Mouse (Mus musculus): ENCODE results near the gene Eif2ak2. TPM values are rescaled to one million over a fixed set of nuclear protein-coding genes. Genes with fewer than 3 reads are reported as not detected.
A peak's percentile ranks its signal among the peaks of the same experiment; 100 is the strongest.

Eif2ak2 gene
- 1 to 10 TPM; 6.8 to 7.8 TPM for total RNA-seq (2021)
- long read RNA-seq, experiment 1 = 0 reads
- long read RNA-seq, experiment 2, full-length matches to known transcripts = 1 of 1 reads
- long read RNA-seq, experiment 2, partial matches to known transcripts = 0 of 1 reads
- long read RNA-seq, experiment 2, other reads (novel, unspliced or antisense) = 0 of 1 reads

DNA sequence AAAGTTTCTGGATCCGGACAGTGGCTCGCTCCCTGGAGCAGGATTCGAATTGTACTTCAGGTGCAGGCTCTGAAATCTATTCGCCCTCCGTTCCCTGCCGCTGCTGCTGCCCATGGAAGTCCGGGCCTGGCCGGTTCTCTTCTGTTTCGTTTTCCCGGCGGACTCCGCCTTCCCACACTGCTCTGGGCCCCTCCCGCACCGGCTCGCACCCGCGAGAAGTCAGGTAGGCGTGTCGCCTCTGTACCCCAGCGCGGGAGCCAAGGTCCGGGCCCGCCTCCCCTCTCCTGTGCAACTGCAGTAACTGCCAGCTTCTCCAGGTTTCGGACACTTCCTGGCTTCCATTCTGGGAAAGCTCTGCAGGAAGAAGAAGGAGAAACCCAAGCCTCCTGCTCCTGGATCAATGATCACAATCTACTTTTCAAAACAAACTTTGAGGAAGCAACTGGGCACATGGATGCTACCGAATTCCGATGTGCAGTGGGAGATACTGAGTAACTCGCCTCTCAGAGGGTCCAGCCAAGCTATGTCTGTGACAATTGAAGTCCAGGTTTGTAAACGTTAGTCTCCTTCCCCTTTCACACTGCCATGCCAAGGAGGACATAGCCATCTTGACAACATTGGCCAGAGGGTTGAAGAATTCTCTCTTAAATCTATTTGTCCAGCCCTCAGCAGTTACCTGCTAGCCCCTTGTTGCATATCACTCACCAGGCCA lies at the start of gene Eif2ak2:
Eif2ak2 (minus strand) TSS at position 173 of the 712 bp plus-strand sequence.
- peak; percentile 35 to 41 for DNase-seq (ENCODE audit: low spot score in 2 of 2)

DNA sequence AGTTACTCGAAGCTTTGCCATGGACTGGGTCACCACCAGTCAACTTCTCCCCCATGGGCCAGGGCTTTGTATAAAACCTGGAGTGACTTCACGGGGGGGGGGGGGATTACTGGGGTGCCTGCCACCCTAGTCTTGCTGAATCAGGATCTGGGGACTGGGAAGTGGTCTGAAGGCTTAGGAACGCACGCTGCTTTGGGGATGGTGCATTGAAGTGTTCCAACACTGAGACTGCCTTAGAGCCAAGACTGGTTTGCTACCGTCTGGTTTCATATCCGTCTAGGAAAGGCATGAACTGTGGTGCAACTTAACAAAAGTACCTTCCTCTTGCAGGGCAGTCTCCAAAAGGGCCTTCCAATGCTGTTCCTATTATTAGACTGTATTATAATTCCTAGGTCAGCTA lies 35.3 kb upstream of the Eif2ak2 start:
- peak in 1 of 2 experiments; percentile 22 for DNase-seq (ENCODE audit: low spot score in 2 of 2)

DNA sequence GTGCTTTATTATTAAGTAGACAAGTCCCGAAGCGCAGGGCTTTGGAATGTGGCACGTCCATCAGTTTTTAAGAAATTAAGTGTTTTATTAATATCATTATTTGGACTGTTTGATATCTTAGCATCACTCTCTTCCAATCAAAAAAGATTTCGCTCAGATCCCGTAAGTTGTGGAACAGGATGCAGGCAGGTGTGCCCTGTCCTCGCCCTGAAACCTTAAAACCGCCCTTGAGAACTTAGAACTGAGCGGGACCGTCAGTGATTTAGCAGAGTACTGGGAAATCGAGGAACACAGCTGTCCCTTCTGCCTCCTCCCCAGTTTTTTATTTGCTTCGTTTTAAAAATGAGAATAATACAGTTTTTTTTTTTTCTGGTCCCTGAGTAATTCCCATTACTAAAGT lies 34.5 kb upstream of the Eif2ak2 start:
- no peak for DNase-seq (ENCODE audit: low spot score in 2 of 2)

DNA sequence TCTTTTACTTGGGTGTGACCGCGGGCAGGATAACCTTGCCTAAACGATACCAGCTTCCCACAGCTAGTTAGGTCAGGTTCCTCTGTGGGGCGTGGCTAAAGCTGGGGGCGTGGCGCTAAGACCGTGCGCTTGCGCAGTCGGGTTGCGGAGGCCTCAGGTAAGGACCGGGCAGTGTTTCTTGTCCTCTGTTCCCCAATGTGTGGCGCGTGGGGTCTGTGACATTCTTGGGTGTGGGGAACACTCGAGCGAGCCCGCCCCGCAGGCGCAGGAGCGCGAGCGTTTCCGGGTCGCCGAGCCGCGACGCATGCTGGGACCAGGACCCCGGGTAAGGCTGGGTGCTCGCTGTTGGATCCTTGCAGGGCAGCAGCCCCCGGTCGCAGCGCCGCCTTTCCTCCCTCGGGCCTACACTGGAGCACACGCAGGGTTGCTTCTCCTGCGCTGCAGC lies 34.0 kb upstream of the Eif2ak2 start, which contains the start of gene Cebpzos:
Cebpzos (plus strand) TSS at position 132 of the 445 bp plus-strand sequence.
- DNase-seq (ENCODE audit: low spot score in 2 of 2) = peak; percentile 83 to 89

GRCm38 (mm10) chr17:78915772-78916171 lies 33.4 kb upstream of the Eif2ak2 start:
- no peak for DNase-seq (ENCODE audit: low spot score in 2 of 2)

- no peak for DNase-seq (ENCODE audit: low spot score in 2 of 2)
Observed at GRCm38 (mm10) chr17:78913921-78914320, 31.5 kb upstream of the Eif2ak2 start.

DNA sequence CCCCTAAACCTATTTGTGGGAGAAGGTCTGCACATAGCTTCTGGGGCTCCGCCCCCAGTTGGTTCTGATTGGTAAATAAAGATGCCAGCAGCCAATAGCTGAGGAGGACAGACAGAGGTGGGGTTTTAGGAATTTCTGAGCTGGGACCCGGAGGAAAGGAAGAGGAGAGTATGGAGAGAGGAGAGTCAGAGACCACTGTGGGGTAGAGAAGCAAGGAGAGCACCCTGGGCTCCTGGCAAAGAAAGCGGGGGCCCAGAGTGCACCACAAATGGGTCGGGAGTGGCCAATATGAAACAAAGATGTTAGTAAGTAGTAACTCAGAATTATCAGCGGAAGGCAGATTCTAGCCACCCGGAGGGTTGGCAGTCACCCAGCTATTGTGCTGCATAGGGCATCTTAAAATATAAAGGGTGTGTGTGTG lies 30.5 kb upstream of the Eif2ak2 start:
- peak in 1 of 2 experiments; percentile 47 for DNase-seq (ENCODE audit: low spot score in 2 of 2)

DNA sequence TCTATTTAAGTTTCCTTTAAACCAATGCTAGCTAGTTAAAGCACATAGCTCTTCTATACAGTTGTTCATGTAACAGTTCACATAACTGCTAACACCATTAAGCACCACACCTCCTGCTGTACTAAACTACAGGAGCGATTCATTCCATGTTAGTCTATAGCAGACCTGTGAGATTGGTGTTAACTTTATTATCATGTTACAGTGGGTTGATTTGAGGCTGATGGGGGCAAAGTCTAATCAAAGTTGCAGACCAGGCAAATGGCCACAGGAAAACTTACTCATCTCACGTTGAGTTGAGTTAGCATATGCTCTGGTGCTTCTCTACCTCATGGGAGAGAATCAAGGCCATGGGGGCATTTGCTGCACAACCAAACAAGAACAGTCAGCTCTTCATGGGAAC lies 27.0 kb upstream of the Eif2ak2 start:
- no peak for DNase-seq (ENCODE audit: low spot score in 2 of 2)

DNA sequence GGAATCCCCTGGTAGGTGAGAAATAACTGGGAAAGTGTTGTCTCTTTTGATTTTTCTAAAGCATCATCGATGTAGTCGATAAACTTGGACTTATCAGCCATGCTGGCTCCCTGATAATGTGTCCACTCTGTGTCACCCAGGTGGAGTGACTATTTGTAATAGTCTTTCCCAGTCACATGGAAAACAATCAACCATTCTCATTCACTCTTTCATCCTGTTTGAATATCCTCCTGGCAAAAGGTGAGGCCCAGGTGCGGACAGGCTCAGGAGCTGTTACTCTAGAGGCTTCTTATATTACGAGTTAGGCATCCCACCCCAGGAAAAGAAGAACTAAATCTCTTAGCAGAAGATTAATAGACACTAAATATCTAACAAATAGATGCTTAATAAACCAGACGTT lies 24.5 kb upstream of the Eif2ak2 start, which contains the start of gene Sult6b1:
Sult6b1 (minus strand) TSS at position 101 of the 400 bp plus-strand sequence.
- no peak for DNase-seq (ENCODE audit: low spot score in 2 of 2)

DNA sequence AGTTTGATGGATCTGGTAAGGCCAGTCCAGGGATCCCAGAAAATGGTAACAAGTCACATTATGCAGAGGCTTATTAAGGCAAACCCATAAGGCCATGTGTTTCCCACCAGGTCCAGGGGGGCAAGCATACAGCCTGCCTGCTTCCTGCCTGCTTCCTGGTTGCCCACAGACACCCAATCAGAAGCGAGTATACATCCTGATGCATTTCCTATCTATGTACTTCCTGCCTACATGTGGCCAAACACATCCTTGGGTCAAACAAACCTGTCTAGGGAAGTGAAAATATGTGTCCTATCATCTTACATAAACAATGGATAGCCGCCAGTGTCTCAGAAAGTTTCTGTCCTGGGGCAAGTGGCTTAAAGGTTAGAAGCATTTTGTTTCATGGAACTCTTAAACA lies 20.8 kb upstream of the Eif2ak2 start:
- no peak for DNase-seq (ENCODE audit: low spot score in 2 of 2)

DNA sequence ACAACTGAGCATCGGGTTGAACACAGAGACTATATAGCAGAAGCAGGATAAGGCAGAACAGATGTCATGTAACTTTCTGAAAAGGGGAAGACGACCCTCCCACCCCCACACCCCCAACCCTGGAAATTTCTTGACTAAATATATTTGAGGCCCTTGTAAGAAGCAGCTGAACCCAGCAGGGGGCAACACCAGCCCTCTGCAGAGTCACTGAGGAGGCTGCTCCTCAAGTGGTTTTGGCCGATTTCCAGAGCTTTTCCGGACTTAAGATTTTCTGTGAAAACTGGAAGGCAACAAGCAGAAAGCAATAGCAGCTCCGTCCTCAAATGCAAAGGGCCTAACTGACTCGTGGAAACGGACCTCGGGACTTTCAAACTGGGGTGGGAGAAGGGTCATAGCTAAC lies 13.0 kb upstream of the Eif2ak2 start:
- peak; percentile 21 to 45 for DNase-seq (ENCODE audit: low spot score in 2 of 2)

DNA sequence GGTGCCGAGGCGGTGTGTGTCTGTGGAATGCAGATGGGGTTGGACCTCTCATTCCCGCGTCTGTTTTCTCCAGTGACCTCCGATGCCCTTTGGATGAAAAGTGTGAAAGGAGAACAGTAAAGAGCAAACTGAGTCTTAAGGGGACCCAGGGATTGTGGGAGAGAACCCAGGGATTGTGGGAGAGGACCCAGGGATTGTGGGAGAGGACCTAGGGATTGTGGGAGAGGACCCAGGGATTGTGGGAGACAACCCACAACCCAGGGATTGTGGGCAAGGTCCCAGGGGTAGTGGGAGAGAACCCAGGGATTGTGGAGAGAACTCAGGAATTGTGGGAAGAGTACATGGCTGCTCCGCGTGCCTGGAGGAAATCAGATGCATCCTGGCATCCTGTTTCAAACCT lies 12.6 kb upstream of the Eif2ak2 start:
- no peak for DNase-seq (ENCODE audit: low spot score in 2 of 2)

DNA sequence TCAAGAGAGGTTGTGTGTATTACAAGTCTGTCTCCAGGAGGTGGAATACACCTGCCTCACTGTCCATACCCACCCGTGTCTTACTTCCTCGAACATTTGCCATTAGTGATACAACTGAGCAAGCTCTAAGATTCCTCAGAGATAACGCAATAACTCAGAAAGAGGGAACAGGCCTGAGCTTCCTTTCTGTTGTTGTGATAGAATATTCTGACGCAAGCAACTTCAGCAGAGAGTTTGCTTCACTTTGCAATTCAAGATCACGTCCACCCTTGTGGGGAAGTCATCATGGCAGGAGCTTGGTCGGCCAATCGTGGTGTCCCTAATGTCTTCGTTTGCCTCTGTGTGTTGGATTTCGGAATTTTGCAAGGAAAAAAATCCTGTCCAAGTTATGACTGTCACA lies 8.6 kb upstream of the Eif2ak2 start:
- DNase-seq (ENCODE audit: low spot score in 2 of 2) = no peak

DNA sequence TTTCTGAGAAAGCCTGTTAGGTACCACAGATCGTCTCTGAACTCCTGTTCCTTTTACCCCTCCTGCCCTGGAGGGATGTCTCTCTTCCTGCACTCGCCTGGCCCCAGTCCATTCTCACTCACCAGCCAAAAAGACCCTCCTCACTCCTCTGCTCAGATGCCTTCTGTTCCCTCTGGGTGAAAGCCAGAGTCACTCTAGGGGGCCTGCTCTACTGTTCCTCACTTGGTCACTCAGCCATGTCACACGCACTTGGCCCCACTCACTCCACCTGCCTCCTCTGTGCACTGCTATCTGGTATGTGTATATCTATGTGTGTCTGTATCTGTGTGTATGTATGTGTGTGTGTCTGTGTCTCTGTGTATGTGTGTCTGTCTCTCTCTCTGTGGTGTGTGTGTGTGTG lies 6.8 kb upstream of the Eif2ak2 start:
- no peak for DNase-seq (ENCODE audit: low spot score in 2 of 2)

GRCm38 (mm10) chr17:78888554-78888953 lies 6.2 kb upstream of the Eif2ak2 start:
- DNase-seq (ENCODE audit: low spot score in 2 of 2) = no peak

- DNase-seq (ENCODE audit: low spot score in 2 of 2) = no peak
Observed at GRCm38 (mm10) chr17:78885286-78886065, 3.1 kb upstream of the Eif2ak2 start.

- DNase-seq (ENCODE audit: low spot score in 2 of 2) = no peak
Observed at GRCm38 (mm10) chr17:78883291-78883690, 918 bp upstream of the Eif2ak2 start.

GRCm38 (mm10) chr17:78881878-78882304 lies 482 bp downstream of the Eif2ak2 start:
- DNase-seq (ENCODE audit: low spot score in 2 of 2) = no peak

DNA sequence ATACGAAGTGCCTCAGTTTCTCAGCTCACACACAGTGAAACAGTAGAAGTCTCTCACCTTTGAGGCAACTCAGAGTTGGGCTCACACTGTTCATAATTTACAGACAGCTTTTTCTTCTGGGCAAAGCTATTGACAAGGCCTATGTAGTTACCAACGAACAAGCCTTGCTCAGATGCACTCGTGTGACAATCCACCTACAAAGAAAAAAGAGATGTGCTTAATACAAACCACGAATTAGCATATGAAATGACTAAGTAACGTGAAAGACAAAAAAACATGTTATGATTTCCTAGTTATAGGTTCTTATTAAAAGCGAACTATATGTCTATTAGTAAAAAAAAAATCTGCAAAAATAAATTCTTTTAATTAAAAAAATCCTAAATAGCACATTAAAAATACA lies 8.5 kb downstream of the Eif2ak2 start:
- DNase-seq (ENCODE audit: low spot score in 2 of 2) = no peak

GRCm38 (mm10) chr17:78856243-78856642 lies 26.1 kb downstream of the Eif2ak2 start:
- DNase-seq (ENCODE audit: low spot score in 2 of 2) = no peak

DNA sequence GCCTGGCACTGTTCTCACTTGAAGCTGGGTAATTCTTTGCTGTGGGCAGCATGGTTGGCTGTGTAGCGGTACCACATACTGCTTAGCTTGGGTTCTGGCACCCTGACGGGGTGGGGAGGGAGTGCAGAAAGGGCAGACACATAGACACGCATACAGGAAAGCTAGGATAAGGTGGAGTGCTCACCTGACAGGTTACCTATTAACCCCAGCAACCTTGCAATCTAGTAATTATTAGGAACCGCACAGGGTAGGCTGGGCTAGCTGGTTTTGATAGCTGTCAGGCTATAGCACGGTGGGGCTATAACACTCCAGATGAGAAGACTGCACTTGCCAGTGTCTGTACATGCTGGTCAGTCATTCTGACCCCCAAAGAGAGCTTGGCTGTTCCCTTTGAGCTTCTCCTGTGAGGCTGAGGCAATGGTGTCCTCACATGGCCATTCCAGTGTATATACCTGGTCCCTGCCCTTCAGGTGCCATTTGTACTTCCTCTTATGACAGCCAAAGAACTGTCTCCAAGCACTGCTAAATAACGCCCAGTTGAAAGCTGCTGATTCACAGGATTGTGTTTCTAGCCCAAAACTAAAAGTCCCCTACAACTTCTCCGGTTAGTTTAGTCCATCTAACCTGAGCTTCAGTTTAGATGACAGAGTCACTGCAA lies 40.0 kb downstream of the Eif2ak2 start:
- DNase-seq (ENCODE audit: low spot score in 2 of 2) = no peak

Data from layer of hippocampus, postnatal 14 days (tissue).